Mouse (Mus musculus) spleen, postnatal 10 days (tissue): Measurements from ENCODE around the gene Lrch1.

ENCODE experiments used
- DNase-seq, 2 experiments: peaks; one replicate each; pipeline ENCODE4 v3.0.0; 2021 to 2022; ENCODE audit warnings: low spot score in 2 of 2

Gene Lrch1

DNA sequence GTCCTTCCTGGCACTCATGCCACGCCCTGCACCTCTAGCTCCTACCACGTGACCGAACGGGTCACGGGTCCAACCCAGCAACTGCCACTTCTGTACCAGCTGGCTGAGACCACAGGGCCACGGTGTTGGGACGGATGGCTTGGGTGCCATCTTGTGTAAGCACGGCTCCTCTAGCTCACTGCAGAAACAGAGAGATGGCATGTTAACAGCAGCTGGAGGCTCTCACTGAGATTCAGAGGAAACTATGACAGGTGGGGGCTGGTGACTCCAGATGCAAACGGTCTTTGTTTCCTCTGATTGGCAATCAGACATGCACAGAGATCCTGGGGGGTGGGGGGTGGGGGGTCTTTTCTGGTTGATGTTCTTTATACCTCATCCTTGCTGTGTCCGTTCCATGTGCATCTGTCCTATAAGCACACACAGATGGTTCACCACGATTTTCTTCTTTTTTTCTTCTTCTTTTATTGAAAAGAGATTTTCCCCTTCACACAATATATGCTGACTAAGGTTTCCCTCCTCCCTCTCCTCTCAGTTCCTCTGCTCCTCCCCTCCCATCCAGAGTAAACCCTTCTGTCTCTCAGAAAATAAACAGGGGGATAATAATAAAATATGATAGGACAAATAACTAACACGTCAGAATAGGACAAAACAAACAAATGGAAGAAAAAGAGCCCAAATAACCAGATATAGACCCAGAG is 25.5 kb downstream of the Lrch1 start:
- DNase-seq: peak; percentile 36 to 74

GRCm38 (mm10) chr14:74921471-74921870 is 26.2 kb downstream of the Lrch1 start:
- DNase-seq: no peak

DNA sequence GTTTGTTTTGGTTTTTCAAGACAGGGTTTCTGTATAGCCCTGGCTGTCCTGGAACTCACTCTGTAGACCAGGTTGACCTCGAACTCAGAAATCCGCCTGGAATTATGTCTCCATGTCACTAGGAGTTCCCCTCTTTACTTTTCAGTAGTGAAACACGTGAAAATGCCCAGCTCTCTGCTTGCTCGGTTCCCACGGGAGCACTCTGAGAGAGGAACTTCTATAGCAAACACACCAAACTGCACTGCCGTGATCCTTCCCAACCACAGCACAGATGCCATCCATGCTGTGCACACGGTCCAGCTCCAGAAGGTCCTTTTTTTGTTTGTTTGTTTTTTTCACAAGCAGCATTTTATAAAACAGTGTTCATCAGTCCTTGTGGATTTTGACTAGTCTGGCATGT is 28.5 kb downstream of the Lrch1 start:
- DNase-seq: peak in 1 of 2 experiments; percentile 48

DNA sequence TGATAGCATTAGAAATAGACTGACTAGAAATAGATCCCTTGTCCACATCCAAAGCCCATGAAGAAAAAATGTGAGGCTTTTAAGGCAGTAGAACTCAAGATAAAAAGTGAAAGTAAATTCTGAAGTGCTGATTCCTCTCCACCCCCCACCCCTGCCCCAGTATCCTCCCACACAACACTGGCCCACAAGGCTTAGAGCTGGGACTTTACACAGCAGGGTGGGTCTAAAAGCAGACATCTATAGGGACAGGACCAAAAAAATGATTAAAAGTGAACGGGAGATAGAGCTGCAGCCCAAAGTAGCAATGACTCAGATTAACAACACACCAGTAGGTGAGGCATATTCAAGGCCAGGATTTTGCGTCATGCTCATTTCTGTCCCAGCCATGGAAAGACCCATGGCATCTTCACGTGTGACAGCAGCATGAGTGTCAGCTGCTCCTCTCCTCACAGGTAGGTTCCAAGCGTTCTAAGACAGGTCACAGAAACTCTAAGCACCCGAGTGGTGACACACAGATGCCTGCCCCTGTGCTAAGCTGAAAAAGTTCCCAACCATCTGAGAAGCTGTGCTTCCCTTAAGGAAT is 29.1 kb downstream of the Lrch1 start:
- DNase-seq: peak in 1 of 2 experiments; percentile 53

- no peak for DNase-seq
Measured at GRCm38 (mm10) chr14:74917504-74918124, 30.1 kb downstream of the Lrch1 start.

- DNase-seq: no peak
Measured at GRCm38 (mm10) chr14:74916691-74917090, 31.0 kb downstream of the Lrch1 start.

DNA sequence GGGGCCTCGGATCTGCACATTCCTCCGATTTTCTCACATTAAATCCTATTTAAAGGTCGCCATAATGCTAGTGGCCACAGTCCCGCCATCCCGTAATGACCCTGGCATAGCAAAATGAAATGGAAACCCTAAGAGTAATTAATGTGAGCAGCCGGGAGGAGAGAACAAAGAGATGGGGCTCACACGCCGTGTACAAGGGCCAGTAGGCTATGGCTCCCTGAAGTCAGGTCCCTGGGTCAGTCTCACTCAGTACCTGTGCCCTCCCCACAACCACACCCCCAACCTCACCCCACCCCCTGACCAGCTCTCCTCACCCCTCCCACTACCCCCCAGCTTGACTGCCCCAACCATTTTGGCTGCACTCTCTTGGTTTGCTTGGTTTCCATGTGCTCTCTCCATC is 31.6 kb downstream of the Lrch1 start:
- no peak for DNase-seq

DNA sequence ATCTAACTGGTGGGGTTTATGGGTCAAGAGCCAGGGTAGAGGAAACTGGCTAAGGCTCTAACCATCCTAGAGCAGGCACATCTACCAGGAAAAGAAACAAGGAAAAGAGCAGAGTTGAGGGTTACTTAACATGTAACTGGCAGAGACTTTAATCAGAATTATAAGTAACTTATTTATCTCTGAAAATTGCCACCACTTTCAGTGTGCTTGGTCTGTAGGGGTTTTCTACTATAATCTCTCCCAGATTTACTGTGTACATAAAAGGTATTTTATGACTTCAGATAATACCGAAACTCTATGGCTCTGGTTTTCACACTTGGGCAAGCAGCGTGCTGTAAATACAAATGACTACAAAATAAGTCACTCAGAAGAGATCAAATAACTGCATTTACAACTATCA is 32.0 kb downstream of the Lrch1 start:
- no peak for DNase-seq

DNA sequence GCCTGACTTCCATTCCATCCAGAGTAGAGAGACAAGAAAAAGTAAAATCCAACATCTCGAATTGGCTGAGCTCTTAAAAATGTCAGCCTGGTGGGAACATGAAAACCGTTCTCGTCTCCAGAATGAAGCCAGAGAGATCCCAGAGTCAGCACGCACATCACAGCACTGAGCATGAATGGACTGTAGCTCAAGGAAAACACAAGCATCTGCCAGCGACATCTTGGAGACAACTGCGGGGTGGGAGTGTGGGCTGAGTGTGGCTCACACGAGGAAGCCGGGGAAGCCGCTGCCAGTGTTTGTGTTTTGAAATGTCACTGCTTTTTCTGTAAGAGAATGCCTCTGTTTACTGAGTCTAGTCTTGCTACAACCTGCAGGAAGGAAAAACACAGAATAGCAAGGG is 32.7 kb downstream of the Lrch1 start:
- no peak for DNase-seq

DNA sequence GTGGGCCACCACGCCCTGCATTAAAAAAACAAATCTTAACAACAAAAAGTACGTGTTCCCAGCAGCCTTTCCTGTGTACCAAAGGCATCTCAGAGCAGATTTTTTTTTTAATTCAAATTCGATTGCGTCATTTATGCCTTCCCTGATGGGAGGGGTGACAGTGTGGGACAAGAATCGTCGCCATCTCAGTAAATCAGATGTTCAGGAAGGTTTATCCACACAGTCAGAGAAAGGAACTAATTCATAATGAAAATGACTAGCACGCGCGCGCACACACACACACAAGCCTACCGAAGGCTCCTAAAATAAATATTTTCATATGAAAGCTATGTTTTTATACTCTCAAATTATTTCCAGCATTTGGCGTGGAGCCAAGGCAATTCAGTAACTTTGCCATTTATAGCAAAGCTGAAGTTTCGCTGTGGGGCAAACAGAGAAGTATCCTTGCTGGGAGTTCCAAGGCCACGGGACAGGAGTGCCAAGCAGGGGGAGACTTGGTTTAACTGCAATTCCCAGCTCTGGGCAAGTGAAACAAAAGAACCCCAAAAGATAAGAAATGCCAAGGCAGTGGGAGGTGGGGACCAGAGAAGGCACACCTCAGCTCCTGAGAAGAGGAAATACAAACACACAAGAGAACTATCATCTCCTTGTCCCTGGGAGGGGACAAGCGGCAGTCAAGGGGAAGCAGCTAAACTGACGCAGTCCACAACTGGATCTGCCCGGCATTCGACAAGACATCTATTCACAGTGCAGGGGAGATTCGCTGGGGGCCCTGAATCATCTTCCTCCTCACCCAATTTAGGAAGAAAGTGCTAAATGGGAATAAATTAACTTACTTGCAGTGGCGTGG is 34.1 kb downstream of the Lrch1 start:
- DNase-seq: no peak

- DNase-seq: no peak
Measured at GRCm38 (mm10) chr14:74910363-74910762, 37.3 kb downstream of the Lrch1 start.

DNA sequence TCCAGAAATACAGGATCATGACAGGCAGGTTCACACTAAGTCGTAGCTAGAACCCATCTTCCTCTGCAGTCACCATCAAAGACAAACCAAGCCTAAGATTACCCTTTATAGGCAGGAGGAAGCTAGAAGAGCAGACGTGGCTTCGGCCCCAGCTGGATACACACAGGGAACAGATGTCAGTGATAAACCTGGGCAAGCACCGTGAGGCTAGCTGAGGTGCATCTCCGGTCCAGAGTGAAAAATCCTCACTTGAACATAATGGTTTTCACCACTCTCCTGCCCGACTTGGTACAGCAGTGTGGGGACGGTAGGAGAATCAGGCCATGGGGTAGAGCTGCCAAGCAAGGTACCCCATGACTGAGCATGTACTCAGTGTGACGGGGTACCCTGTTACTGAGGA is 38.7 kb downstream of the Lrch1 start:
- peak in 1 of 2 experiments; percentile 43 for DNase-seq

DNA sequence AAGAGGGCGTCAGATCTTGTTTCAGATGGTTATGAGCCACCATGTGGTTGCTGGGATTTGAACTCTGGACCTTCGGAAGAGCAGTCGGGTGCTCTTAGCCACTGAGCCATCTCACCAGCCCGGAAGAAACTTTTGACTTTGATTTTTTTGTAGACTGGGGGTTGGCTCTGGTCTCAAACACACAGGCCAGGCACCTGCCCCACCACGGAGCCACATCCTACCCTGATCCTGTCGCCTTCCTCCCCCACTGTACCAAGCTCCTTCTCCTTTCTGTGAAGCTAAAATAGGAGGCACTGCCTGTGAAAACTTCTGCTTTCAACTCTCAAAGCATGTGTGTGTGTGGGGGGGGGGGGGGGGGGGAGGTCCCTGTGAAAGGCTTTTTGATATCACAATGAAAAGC is 39.4 kb downstream of the Lrch1 start:
- DNase-seq: peak in 1 of 2 experiments; percentile 52

DNA sequence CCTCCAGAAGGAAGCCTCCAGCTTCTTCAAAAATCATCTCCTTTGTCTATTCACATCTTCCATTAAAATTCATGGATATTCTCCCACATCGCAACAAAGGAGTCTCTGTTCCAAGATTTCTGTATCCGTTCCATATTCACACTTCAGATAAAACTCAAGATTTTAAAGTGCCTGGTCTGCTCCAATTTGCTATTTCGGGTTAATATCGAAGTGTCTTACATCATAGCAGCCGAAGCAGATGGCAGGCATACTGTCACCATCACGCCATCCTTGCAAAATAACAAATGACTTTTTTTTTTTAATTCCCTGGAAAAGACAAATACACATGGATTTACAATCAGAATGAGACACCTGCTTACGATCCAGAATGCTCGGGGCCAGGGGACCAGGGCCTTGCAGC is 40.0 kb downstream of the Lrch1 start:
- DNase-seq: no peak

- no peak for DNase-seq
Measured at GRCm38 (mm10) chr14:74905990-74906389, 41.7 kb downstream of the Lrch1 start.

DNA sequence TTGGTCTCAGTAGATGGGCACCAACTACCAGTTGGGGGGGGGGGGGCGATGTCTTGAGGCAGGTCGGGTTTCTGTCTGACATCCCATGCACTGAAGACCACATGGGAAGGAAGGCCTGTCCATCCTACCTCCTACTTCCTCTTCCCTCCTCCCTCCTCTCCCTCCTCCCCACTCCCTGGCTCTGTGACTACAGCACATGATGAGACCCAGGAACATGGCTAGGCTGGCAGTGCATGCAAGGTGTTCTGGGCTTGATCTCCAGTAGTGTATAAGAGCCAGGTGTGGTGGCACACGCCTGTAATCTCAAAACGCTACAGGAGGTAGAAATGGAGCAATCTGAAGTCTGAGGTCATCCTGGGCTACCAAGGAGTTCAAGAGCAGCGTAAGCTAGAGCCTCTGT is 43.2 kb downstream of the Lrch1 start:
- no peak for DNase-seq

GRCm38 (mm10) chr14:74903047-74903446 is 44.6 kb downstream of the Lrch1 start:
- DNase-seq: no peak

- no peak for DNase-seq
Measured at GRCm38 (mm10) chr14:74900705-74901369, 46.8 kb downstream of the Lrch1 start.

- no peak for DNase-seq
Measured at GRCm38 (mm10) chr14:74899953-74900704, 47.5 kb downstream of the Lrch1 start.

- no peak for DNase-seq
Measured at GRCm38 (mm10) chr14:74898939-74899338, 48.7 kb downstream of the Lrch1 start.

DNA sequence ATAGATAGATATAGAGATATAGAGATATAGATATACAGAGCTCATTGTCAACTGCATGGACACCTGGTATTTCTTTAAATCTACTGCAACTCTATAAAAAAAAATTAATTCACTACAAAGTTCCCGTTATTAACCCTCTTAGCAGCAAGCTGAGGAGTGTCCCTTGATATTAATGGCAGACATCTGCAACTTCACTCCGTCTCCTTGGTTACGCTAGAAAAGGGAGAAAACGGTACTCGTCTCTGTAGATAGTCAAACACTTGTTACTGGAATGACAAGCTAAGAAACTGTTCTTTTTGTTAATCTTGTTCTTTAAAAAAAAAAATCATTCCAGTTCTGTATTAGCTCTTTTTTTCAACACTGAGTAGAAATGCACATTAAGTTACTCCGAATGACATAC is 54.0 kb downstream of the Lrch1 start:
- no peak for DNase-seq
